Mouse (Mus musculus) testis, postnatal 14 days (tissue): ENCODE measurements around the gene Smarcd3.

Experiments
- DNase-seq: peaks from one replicate; pipeline ENCODE4 v3.0.0; 2021; ENCODE audit warnings: low spot score

Gene Smarcd3

GRCm38 (mm10) chr5:24623986-24624821 lies at the start of gene Smarcd3:
TSS of gene Smarcd3 (minus strand) at chr5:24624411.
- peak; percentile 70 for DNase-seq

DNA sequence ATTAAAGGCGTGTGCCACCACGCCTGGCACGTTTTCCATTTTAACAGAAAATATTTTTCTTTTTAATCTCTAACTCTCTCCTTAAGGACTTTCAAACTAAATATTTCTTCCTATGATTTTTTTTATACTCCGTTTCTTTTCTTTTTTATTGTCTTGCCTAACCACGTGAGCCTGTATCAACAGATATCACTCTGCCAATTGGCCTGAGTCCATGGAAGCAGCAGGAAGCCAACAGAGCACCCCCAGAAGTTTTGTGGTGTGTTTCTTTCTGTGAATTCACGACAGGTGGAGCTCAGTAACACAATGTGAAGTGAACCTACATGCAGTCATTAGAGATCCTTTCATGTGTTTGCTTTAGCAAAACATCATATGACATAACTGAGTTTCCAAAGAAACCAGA lies 37.2 kb upstream of the Smarcd3 start:
- no peak for DNase-seq

GRCm38 (mm10) chr5:24659708-24660423 lies 35.7 kb upstream of the Smarcd3 start:
- no peak for DNase-seq

DNA sequence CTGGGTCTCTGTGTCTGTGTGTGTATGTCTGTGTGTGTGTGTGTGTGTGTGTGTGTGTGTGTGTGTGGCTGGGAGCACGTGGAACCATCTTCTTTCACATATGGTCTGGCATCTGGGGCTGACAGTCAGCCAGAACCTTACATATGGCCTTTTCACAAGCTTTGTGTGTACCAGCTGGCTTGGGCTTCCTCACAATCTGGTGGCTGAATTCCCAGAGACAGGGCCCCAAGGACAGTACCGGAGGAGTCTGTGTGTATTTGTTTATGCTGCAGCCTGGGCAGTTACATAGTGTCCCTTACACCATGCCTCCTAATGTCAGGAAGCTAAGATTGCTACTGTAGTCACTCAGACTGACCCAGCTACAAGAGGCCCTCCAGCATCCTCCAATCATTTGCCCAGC lies 32.9 kb upstream of the Smarcd3 start:
- DNase-seq, result peak; percentile 63

- no peak for DNase-seq
These were observed 30.3 kb upstream of the Smarcd3 start for GRCm38 (mm10) chr5:24654491-24654890.

- DNase-seq, result no peak
These were observed 28.6 kb upstream of the Smarcd3 start for GRCm38 (mm10) chr5:24652780-24653179.

GRCm38 (mm10) chr5:24651768-24652752 lies 27.8 kb upstream of the Smarcd3 start:
- DNase-seq, result peak; percentile 80

DNA sequence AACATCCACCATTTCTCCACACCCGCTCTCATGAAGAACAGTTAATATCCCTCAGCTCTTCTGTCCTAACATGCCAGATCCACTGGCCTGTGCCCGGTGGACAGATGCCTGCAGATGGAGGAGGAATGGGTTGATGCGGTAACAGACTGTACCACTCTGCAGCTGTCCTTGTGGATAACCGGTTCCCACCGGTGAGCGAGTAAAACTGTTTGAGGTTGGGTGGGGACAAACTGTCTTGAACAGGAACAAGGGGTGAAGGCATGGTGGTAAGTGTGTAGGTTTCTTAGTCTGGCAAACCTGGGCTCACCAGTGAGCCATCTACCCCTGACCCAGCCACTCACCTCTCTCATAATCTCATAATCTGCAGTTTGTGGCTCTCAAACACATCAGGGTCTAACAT lies 27.1 kb upstream of the Smarcd3 start:
- no peak for DNase-seq

DNA sequence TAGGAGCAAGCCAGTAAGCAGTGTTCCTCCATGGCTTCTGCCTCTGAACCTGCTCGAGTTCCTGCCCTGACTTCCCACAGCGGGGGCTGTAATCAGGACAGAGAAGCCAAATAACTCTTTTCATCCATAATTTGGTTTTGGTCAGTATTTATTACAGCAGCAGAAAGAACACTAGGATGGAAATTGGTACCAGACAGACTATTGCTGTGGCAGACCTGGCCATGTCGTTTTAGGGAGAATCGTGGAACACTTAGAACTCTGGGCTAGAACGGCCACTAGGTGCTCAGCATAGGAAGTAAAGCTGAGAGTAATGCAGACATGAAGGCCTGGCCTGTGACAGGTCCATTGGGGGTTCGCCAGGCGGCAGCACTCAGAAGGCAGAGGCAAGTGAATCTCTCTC lies 25.5 kb upstream of the Smarcd3 start:
- DNase-seq, result no peak

DNA sequence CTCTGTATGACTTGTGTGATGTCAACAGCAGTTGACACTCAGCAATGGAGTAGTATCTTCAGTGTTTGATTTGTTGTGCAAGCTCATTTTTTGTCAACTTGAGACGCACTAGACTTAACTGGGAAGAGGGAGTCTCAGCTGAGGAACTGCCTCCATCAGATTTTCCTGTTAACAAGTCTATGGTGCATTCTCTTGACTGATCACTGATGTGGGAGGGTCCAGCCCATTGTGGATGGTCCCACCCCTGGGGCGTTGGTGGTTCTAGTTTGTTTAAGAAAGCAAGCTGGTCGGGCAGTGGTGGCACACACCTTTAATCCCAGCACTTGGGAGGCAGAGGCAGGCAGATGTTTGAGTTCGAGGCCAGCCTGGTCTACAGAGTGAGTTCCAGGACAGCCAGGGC lies 25.0 kb upstream of the Smarcd3 start:
- DNase-seq, result no peak

- DNase-seq, result no peak
These were observed 21.2 kb upstream of the Smarcd3 start for GRCm38 (mm10) chr5:24645454-24645853.

DNA sequence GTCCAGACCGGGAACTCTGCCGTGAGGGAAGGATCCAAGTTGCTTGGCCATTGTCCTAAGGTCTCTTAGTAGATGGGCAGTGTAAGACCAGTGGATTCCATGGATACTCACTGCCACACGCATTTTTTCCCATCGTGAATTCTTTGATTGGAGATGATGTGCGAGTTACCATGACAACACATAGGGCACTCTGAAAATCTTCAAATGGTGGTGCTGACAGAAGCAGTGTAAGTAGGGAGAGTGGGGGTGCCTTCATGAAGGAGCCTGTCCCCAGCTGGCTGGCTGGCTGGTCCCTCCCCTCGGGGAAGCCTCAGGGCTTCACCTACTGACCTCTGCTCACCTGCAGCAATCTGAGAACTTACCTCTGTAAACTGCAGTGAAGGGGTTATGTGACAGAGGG lies 14.9 kb upstream of the Smarcd3 start:
- no peak for DNase-seq

DNA sequence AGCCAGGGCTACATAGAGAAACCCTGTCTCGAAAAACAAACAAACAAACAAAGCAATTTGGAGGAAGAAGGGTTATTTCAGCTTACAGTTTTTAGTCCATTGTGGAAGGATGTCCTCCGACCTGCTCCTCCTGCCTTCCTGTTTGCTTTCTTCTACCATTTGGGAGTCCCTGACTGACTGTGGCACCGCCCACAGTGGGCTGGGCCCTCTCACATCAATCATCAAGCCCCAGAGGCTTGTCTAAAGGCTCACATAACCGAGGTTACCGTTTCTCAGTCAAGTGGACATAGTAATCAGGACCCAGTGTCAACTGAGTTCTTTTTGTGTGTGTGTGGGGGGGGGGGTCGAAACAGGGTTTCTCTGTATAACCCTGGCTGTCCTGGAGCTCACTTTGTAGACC lies 13.9 kb upstream of the Smarcd3 start:
- DNase-seq, result no peak

DNA sequence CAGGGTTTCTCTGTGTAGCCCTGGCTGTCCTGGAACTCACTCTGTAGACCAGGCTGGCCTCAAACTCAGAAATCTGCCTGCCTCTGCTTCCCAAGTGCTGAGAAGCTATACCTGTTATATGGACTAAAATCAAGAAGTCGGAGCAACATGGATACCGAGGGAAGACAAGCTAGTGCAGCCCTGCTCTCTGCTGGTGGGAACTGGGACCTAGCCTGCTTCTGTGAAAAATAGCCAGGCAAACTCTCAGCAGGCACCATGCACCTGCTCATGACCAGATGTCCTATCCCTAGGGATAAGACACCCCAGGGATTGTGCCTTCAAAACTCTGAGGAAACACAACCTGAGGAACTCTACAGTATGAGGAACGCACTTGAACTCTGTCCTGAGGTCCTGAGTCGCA lies 12.8 kb upstream of the Smarcd3 start:
- DNase-seq, result no peak

DNA sequence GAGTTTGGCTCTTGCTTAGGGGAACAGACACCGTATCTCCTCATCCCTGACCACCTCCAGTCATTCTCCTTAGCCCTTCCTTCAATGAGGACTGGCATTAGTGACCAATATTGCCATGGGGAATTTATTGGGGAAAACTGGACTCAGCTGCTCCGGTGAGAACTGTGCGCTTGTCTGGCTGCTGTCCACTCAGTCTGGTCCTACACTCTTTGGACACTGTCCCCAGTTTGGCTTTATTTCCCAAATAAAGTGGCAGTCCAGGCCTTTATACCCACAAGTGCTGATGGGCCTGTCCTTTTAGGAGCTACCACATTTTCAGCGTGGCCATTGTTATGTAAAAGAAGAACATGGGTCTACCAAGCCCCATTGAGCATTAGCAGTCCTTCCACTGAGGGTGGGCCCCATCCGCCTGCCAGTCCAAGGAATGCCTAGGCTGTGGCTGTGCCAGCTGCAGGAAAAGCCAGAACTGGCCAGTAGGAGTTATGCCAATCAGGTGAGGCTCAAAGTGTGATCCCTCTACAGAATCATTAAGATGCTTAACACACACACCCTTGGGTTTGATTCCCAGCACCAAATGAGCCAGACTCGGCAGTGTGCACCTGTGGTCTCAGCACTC lies 11.4 kb upstream of the Smarcd3 start:
- DNase-seq, result no peak

DNA sequence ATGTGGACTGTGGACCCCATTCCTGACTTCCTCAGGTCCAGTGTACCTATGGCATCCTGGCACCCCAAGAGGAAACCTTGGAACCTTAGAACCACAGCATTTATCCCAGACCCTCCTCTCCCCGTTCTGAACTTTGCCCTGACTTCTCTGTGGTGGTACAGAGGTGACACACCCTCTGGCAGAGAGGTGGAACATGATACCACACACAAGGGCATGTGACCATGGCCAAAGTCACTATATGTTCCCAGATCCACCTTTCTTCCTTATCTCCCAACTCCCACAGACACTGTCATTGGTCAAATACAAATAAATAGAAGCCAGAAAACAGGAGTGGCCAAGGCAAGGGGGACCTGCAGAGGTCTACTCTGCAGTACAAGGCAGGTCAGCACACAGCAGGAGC lies 10.9 kb upstream of the Smarcd3 start:
- DNase-seq, result no peak

- DNase-seq, result no peak
These were observed 5.5 kb upstream of the Smarcd3 start for GRCm38 (mm10) chr5:24629712-24630111.

GRCm38 (mm10) chr5:24624822-24625120 lies 560 bp upstream of the Smarcd3 start:
- DNase-seq, result no peak

GRCm38 (mm10) chr5:24623041-24623985 lies 898 bp downstream of the Smarcd3 start:
- DNase-seq, result no peak

- DNase-seq, result no peak
These were observed 1.7 kb downstream of the Smarcd3 start for GRCm38 (mm10) chr5:24622386-24623040.
